Mouse (Mus musculus): ENCODE results near the gene Nup85. TPM values are rescaled to one million over a fixed set of nuclear protein-coding genes. Genes with fewer than 3 reads are reported as not detected.

Nup85 gene
- total RNA-seq, 2 experiments from 2014 or later = 27.0 to 28.1 TPM

DNA sequence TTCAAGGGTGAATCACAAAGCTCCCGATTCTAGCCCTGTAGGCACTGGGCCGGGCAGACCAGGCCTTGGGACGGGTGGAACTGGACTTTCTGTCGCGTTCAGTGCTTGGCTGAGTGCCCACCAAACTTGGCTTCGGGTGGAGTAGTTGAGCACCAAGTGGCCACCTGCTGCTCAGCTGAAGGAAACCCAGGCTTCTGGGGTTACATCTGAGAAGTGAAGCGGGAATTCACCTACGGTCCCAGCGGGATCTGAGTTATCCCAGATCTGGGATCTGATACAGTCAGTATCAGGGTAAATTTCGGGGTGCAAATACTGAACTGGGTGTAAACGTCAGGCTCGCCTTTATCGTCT lies 47.8 kb downstream of the Nup85 start:
- intact Hi-C loops (cut with DNase I) = no loop called here

DNA sequence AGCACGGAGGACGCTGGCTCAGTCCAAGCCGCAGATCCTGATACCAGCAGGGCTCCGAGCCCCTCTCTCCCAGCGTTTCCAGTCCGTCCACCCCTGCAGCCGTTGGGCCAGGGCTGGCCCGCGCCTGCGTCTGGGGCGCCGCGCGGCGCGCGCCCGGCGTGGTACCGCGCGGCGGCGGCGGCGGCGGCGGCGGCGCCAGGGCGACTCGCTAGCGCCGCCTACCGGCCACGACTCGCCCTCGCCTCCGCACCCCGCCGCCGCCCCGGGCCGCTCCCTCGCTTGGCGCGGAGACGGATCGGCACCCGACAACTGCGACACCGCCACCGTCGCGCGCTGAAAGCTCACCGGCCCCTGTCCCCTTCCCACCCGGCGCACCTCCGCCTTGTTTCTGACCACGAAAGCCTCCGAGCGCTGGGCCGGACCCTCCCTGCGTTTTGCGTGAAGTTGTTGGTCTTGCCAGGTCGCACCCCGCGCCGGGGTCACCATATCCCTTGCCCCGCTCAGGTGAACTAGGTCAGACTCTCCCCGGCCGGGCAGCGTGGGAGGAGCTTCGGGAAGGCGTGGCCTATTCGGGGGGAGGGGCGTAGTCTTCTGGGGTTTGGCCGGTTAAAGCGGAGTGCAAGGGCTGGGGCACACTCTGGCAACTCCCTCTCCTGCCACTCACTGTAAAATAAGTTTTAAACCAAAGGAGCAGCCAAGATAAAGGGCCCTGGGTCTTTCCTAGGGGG lies 48.3 kb downstream of the Nup85 start, which contains the start of gene Mif4gd:
TSS of gene Mif4gd (minus strand) at position 560 of the 728 bp plus-strand sequence.
- DNase-seq = peak; percentile 95 to 96
- intact Hi-C loops (cut with DNase I) = no loop called here

More for the DNA sequence above, 47.8 kb downstream of the Nup85 start:
- DNase-seq = peak; percentile 88 to 92

DNA sequence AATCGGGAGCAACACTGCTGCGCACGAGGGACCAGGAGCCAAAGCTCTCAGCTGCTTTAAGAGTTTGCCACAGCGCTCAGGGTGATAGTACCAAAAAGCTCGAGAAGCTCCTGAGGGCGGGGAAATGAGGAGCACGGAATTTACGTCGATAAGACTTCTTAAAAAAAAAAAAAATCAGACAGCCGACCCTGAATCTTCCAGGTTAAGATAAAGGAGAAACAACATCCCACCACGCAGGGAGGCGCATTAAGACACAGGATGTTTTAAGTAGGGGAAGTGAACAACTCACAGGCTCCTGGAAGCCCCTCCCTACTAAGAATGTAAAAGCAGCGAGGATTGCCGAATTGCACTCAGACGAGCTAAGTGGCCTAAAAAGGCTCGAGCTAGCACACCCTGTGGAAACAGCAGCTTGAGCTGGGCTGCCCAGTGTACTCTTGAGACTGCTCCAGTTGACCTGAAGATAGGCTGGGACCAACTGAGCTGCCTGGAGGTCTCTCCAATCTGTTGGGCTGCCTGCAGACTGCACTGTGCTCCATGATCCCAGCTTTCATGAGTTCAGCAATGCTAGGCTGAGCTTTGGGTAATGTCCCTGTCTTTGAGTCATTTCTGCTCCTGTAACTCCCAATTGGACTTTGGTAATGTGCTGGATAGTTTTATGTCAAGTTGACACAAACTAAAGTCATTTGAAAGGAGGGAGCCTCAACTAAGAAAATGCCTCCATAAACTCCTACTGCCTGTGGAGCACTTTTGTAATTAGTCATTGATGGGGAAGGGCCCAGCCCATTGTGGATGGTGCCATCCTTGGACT lies 49.1 kb downstream of the Nup85 start:
- peak; percentile 38 to 59 for DNase-seq
- intact Hi-C loops (cut with DNase I) = no loop called here

DNA sequence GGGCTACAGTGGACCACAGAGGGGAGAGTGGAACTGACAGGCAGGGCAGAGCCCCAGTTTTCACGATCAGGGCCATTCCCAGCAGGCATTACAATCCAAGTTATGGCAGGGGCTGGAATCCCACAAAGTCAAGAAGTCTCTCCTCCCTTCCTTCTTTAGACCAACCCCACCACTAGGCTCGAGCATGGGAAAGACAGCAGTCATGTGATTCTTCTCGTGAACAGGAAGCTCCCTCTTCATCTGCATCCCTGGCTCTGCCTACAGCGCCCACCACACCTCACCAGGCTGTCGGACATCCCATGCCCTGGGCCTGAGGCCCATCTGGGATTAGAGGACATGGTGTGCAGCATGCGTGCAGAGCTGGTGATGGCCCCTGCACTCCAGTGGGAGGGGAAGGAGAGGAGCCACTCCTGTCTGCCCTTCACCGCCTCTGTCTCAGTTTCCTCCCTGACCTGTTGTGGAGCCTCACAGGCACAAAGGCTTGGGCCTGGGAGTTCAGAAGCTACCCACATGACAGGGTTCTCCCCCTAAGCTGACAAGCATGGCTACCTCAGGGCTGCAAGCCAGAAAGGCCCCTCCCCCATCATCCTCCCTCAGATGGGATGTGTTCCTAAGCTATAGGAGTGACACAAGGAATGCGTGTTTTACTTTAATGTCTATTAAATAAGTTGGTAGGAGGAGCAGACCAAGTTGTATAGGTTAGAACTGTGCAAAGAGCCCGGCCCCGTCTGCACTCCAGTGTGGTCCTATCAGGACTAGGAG lies 50.3 kb downstream of the Nup85 start:
- intact Hi-C loops (cut with DNase I) = no loop called here
- no peak for DNase-seq

DNA sequence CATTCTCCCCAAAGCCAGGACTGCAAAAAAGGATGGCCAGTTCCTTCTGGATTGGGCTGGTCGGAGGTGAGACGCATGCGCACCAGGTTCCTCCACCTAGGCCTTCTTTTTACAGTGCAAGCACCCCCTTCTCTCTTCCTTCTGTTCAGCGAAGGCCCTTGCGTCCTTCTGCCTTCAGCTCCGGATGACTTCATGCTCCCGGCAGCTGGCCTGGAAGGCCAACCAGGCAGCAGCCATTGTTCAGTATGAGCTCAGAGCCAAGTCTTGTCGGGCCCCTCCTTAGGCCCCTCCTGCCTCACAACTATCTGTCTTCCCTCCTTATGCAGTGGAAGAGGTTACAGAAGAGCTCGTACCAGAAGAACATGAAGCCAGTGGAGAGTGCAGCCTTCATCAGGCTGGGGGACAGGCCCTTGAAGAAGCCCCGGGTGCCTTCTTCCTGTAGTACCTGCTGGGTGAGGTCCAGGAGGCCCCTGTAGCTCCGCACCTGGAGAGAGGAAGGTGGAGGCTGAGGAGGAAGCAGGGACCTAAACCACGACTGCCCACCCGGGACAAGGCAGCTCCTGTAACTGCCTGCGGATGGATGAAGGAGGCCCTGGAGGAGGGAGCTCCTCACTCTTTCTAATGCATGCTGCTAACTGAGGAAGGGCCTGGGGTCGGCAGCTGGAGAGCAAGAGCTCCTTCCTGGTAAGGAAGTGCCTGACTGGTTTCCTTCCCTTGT lies 51.0 kb downstream of the Nup85 start:
- intact Hi-C loops (cut with DNase I) = no loop called here
- DNase-seq = peak; percentile 58 to 59

DNA sequence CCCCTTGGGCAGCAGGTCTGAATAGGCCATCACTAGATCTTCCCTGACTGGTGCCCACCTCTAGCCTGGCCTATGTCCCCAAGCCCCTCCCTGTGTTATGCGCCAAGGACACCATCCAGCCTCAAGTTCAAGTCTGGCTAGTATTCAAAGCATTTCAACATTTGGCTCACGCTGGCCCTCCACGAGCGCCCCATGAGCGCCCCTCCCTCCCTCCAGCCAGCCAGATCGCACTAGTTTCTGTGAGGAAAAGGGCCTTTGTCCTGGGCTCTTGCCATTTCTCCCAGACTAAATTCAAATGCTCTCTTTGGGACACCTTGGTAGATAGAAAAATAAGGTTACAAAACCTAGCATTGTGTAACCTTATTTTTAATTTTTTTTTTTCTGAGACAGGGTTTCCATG lies 51.6 kb downstream of the Nup85 start:
- intact Hi-C loops (cut with DNase I) = no loop called here
- DNase-seq = peak in 1 of 2 experiments; percentile 33

DNA sequence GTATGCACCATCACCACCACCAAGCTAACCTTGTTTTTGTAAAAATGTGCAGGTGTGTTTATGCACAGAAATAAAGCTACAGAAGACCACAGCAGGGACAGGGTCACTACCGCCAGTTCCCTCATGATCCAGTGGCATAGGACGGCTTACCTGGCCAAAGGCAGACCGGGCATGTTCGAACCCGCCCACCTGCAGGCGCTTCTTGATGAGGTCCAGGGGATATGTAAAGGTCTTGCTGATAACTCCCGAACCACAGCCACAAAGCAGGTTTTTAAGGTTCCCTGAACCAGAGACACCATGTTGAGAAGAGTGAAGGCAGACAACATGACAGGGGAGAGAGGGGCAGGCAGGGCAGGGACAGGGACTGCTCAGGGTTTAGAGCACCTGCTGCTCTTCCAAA lies 52.1 kb downstream of the Nup85 start:
- intact Hi-C loops (cut with DNase I) = no loop called here
- DNase-seq = no peak

DNA sequence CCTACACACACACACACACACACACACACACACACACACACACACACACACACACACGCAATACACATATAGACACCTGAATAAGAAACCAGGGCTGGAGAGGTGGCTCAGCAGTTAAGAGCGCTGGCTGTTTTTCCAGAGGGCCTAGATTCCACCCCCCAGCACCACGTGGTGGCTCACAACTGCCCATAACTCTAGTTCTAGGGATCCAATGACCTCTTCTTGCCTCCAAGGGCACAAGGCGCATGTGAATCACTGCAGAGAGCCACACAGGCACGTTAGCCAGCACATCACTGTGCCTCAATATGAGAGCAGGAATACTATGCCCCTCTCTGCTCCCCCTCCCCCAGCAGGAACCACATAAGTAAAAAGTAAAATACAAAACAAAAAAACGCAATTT lies 52.7 kb downstream of the Nup85 start:
- intact Hi-C loops (cut with DNase I) = no loop called here
- no peak for DNase-seq

DNA sequence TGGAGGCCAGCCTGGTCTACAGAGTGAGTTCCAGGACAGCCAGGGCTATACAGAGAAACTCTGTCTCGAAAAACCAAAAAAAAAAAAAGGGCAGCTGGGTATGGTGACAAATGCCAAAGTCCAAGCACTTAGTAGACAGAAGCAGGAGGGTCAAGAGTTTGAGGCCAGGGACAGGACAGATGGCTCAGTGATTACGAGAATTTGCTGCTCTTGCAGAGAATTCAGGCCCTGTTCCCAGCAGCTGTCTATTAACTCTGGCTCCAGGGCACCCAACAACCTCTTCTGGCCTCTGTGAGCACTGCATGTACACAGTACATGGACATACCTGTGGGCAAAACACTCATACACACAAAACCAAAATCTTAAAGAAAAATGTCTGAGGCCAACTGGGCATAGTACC lies 53.8 kb downstream of the Nup85 start:
- no peak for DNase-seq
- intact Hi-C loops (cut with DNase I) = no loop called here

DNA sequence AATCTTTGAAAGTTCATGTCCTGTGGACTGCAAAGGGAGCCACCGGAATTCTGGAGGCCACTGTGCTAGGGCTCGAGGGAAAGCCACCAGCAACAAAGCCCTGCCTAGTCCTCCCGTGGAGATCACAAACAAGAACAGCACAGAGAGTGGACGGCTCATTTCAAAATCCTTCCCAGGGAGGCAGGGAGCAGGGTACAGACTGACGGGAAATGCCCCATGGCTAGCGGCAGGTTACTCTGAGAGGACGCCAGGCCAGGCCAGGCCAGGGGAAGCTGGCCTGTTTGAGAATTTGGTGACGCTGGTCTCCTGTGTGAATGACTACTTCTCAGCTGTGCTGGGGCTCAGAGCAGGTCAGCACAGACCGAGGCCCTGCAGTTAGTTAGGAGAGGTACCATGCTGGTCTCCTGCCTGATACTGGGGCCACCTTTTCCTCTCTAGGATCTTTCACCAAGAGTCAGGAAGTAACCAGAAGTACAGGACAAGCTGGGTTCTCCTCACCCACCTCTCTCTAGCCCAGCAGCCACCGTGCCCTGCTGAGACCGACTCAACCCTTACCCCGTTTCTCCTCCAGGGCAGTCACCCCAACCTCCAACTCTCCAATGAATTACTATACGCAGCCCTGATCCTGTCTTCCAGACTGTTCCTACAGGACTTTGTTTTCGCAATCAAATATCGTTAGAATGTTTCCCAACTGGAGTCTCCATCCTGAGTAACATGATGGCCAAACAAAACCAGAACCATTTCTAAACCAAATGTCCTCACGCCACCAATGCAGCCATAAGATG lies 54.7 kb downstream of the Nup85 start:
- intact Hi-C loops (cut with DNase I) = no loop called here

DNA sequence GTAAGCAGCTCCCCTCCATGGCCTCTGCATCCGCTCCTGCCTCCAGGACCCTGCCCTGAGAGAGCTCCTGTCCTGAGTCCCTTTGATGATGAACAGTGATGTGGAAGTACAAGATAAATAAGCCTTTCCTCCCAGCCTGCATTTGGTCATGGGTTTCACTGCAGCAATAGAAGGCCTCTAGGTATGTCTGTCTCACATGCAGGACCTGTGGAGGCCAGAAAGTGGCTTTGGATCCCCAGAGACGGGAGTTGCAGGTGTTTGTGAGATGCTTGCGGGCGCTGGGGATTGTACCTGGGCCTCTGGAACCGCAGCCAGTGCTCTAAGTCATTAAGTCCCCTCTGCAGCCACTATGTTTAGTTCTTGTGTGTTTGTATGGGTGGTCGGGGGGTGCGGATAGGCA lies 55.7 kb downstream of the Nup85 start:
- intact Hi-C loops (cut with DNase I) = no loop called here
- no peak for DNase-seq

More for the DNA sequence above, 54.7 kb downstream of the Nup85 start:
- no peak for DNase-seq

DNA sequence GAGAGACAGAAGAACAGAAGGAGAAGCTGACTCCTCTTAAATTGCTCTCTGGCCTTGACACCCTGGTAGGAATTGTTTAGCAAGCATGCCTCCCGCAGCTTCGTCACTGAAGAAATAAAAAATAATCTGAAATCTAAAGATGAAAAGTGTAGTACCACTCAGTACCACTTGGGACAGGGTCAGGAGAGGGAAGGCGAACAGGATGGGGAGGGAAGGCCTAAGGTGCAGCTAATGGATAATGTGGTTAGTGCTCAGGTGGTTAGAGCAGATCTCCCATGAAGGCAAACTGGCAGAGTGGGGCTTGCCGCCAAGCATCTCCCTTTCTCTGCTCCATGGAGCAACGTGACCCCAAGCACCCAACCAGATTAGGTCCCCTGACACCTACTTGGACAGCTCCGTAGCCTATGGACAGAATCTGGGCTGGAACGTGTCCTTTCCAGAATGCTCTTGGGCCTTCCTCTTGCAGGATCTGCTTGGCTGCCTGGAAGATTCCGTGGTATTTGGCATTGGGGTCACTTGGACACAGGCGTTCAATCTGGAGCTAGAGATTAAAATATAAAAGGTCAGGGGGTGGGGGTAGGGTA lies 59.3 kb downstream of the Nup85 start:
- no peak for DNase-seq
- intact Hi-C loops (cut with DNase I) = no loop called here

DNA sequence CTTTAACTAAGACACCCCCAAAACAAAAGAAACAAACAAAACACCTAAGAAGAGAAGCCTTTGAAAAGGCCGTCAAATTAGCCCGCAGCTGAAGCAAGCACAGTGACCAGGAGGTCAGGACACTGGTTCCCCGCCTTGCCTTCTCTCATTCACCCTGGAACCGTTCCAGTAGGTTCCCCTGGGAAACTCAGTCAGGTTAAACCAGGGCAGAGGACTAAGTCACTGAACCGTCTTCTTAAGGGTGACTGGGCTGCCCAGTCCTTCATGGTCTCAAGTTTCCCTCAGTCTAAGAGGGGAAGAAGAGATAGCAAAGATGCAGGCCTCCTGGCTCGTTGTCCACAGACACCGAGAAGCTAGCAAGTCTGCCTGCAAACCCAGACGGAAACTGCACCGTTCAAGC lies 61.6 kb downstream of the Nup85 start:
- no peak for DNase-seq
- intact Hi-C loops (cut with DNase I) = no loop called here

DNA sequence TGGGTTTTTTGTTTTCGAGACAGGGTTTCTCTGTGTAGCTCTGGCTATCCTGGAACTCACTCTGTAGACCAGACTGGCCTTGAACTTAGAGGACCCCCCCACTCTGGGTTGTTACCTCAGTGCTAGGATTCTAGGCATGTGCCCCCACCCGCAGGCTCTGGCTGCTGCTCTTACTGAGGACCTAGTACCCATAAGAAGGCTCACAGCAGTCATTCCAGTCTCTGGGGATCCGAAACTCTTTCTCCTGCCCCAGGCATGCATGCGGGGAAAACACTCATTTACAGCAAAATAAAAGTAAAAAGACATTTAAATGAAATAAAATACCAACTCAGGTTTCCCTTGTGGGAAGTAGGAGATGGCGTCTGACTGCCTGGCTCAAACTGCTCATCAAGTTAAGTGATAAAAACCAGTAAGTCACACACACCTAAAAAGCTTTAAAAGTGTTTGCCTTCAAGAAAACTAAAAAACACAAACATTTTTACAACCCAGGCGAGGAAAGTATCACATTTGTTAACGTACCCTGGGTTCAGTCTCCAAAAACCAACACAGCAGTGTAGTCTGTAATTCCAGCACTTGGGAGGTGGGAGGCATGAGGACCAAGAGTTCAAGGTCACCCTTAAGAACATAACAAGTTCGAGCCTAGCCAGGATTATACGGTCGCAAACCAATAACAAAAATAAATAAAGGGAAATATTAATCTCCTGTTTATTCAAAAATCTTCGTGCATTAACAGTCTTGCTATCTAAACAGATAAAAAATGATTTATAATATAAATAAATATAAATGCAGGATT lies 62.8 kb downstream of the Nup85 start:
- no peak for DNase-seq
- intact Hi-C loops (cut with DNase I) = no loop called here

DNA sequence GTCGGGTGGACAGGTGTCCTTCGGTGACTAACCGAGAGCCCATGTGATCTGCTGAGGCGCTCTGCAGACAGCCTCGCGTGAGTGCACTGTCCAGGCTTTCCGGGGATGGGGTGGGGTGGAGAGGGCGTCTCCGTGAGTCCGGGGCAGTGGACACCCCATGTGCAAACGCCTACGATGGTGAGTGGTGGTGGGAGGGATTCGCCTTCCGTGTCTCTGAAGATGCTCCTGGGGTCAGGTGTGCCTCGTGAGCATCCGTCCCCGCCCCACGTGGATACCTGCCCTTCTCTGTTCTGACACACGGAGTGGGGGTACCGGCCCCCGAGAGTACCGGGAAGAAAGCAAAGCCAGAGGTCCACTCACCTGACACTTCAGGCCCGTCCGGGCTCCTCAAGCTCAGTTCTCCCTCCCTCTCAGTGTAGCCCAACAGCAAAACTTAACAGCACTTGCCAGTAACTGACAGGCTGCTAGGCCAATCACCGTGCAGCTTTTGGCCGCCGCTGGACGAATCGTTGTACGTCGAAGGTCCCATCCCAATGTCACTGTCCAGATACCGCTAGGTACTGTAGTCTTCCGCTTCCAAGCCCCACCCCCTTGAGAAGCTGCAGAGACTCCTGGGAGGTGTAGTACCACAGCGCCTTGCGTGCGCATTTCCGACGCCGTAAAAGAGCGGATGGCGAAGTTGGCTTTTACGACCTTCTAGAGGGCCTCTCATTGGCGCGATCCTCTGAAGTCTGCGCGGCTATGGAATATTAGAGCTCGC lies 63.7 kb downstream of the Nup85 start, which contains the start of gene Slc25a19:
TSS of gene Slc25a19 (minus strand) at position 591 of the 760 bp plus-strand sequence.
- peak; percentile 99 to 100 for DNase-seq
- intact Hi-C loops (cut with DNase I) = no loop called here

DNA sequence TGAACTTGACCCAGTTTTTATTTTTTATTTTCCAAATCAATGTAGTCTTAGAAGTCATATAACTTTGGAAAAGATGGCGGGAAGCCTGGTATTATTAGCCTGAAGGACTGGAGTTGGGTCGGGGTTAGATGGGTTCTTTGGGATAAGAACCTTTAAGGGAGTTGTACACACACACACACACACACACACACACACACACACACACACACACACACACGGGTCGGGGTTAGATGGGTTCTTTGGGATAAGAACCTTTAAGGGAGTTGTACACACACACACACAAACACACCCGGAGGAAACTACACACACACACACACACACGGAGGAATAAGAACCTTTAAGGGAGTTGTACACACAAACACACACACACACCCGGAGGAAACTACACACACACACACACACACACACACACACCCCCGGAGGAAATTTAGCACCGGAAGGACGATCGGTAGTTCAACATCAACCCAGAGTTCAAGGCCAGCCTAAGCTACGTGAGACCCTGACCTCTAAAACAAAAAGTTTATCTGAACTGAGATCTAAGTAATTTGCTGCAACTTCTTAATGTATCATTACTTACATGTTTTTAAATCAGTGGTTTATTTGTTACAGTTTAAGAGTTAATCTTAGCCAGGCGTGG lies 64.3 kb downstream of the Nup85 start:
- no peak for DNase-seq
- intact Hi-C loops (cut with DNase I) = no loop called here

All from heart, postnatal 10 days (tissue).